9 mouse cellular contexts compared by ENCODE assay signal in genomic region chr2:128211881-128212209, GRCm38 (mm10).
DNase-seq lines count a peak whose midpoint lies in the region; ATAC-seq and TF ChIP-seq lines count a peak whose summit lies in the region.
"Had no signal": no experiment of that assay in that cellular context is flagged by ENCODE, and none has a peak within 500 bp of the region (broad histone marks: within the 10 kb centered on the region; RNA-seq: fewer than 3 reads in every experiment).

No protein-coding gene starts in this region.

- H3K27me3 ChIP-seq in heart, embryonic 13.5 days (replicated peaks) = no peaks in the 10 kb centered on the region; the same call in 1 of the 2 replicates
- H3K27me3 ChIP-seq in E14TG2a.4 (ENCODE audit: insufficient read depth, low read length) = peaks cover 3% of the 10 kb centered on the region; the same call in 1 of the 2 replicates
- no peaks in the 10 kb centered on the region; the same call in 1 of the 2 replicates for H3K27me3 ChIP-seq in liver, embryonic 11.5 days (replicated peaks; ENCODE audit: control insufficient read depth, insufficient read depth, low read length)

- no peak overlapping the region for H3K27ac ChIP-seq in heart, embryonic 13.5 days (replicated peaks)
- no peak overlapping the region for H3K27ac ChIP-seq in liver, embryonic 11.5 days (ENCODE audit: low read depth, low read length)

- ATAC-seq in heart, embryonic 13.5 days (ENCODE audit: extremely low read depth, insufficient number of reproducible peaks, low FRiP score, low TSS enrichment) = no peak
- 0 out of 2 replicates have a peak, but pooled peaks have one; percentile 36 for ATAC-seq in liver, embryonic 11.5 days (replicated peaks; ENCODE audit: low FRiP score)
- no peak for ATAC-seq in megakaryocyte-erythroid progenitor cell, adult 5-6 weeks (replicated peaks; ENCODE audit: low FRiP score, low TSS enrichment, poor library complexity, severe bottlenecking)

- intact Hi-C loops in heart, postnatal 14 days (cut with DNase I) = no loop called here

- no peak overlapping the region for H3K4me3 ChIP-seq in heart, embryonic 13.5 days
- H3K4me3 ChIP-seq in E14TG2a.4 (replicated peaks; ENCODE audit: low read length) = peak overlapping the region; percentile 65
- H3K4me3 ChIP-seq in liver, embryonic 11.5 days (ENCODE audit: low read depth, low read length) = no peak overlapping the region

- H3K4me2 ChIP-seq in heart, embryonic 13.5 days = peak overlapping the region; percentile 54
- H3K4me2 ChIP-seq in liver, embryonic 11.5 days = peak overlapping the region; percentile 25

- H3K9ac ChIP-seq in heart, embryonic 13.5 days = no peak overlapping the region; the same call in 1 of the 2 replicates
- no peak overlapping the region for H3K9ac ChIP-seq in liver, embryonic 11.5 days (ENCODE audit: low read depth, low read length)

- 36% methylated on average over 8 of the region's 8 CpGs for WGBS in heart, embryonic 13.5 days
- 20% methylated on average over 8 of the region's 8 CpGs for WGBS in liver, embryonic 11.5 days

- DNase-seq in heart, postnatal 14 days = no peak
- peak; percentile 14 for DNase-seq in heart, postnatal 4 days
- no peak for DNase-seq in liver, embryonic 11.5 days (ENCODE audit: low spot score)
- no peak for DNase-seq in cerebellum, adult 8-10 months
- no peak for DNase-seq in adrenal gland, postnatal 4 days (ENCODE audit: low spot score in 2 of 2)
- DNase-seq: adrenal gland, postnatal 25 days had no signal

- no peaks in the 10 kb centered on the region for H3K36me3 ChIP-seq in heart, embryonic 13.5 days
- no peaks in the 10 kb centered on the region for H3K36me3 ChIP-seq in E14TG2a.4 (ENCODE audit: insufficient read depth, low read length)
- H3K36me3 ChIP-seq in liver, embryonic 11.5 days (ENCODE audit: control insufficient read depth, insufficient read depth, low read length) = no peaks in the 10 kb centered on the region

- TF ChIP-seq CTCF in E14TG2a.4 (conservative IDR thresholded peaks at IDR 0.05; ENCODE audit: low read length) = no peak

- no peaks in the 10 kb centered on the region for H3K9me3 ChIP-seq in heart, embryonic 13.5 days
- H3K9me3 ChIP-seq in E14TG2a.4 (ENCODE audit: low read length) = no peaks in the 10 kb centered on the region; the same call in 1 of the 2 replicates
- H3K9me3 ChIP-seq in liver, embryonic 11.5 days (ENCODE audit: control insufficient read depth, low read length) = no peaks in the 10 kb centered on the region

- H3K4me1 ChIP-seq in heart, embryonic 13.5 days = peaks cover 26% of the 10 kb centered on the region
- peaks cover 51% of the 10 kb centered on the region for H3K4me1 ChIP-seq in E14TG2a.4 (replicated peaks; ENCODE audit: low read depth, low read length)
- peaks cover 15% of the 10 kb centered on the region for H3K4me1 ChIP-seq in liver, embryonic 11.5 days (replicated peaks; ENCODE audit: control insufficient read depth, insufficient read depth, low read length)
